Mouse (Mus musculus): ENCODE results near the gene Ctnnbip1. TPM values are rescaled to one million over a fixed set of nuclear protein-coding genes. Genes with fewer than 3 reads are reported as not detected.

Ctnnbip1 gene
- polyA plus RNA-seq, 1 experiment: 4.7 TPM

GRCm38 (mm10) chr4:149600130-149600529 is 82.1 kb downstream of the Ctnnbip1 start:
- H3K36me3 ChIP-seq (ENCODE audit: control insufficient read depth, insufficient read depth, low read length): no peaks in the 10 kb centered on the region
- no peaks in the 10 kb centered on the region for H3K4me1 ChIP-seq (ENCODE audit: control insufficient read depth, insufficient read depth, low read length)
- TF ChIP-seq CTCF (IDR thresholded peaks at IDR 0.05; ENCODE audit: control insufficient read depth, insufficient read depth, insufficient replicate concordance, low read depth, low read length): no peak
- TF ChIP-seq POLR2A (IDR thresholded peaks at IDR 0.05; ENCODE audit: control insufficient read depth, low read depth, low read length): no peak
- no peak overlapping the region for H3K4me3 ChIP-seq (ENCODE audit: control insufficient read depth, low read depth, low read length)
- no peak overlapping the region for H3K27ac ChIP-seq (ENCODE audit: control insufficient read depth, insufficient read depth, low read depth, low read length)
- H3K27me3 ChIP-seq (ENCODE audit: control insufficient read depth, insufficient read depth, low read length): no peaks in the 10 kb centered on the region

- H3K27ac ChIP-seq (ENCODE audit: control insufficient read depth, insufficient read depth, low read depth, low read length): no peak overlapping the region
- no peaks in the 10 kb centered on the region for H3K4me1 ChIP-seq (ENCODE audit: control insufficient read depth, insufficient read depth, low read length)
- TF ChIP-seq CTCF (IDR thresholded peaks at IDR 0.05; ENCODE audit: control insufficient read depth, insufficient read depth, insufficient replicate concordance, low read depth, low read length): no peak
- TF ChIP-seq POLR2A (IDR thresholded peaks at IDR 0.05; ENCODE audit: control insufficient read depth, low read depth, low read length): no peak
- no peak overlapping the region for H3K4me3 ChIP-seq (ENCODE audit: control insufficient read depth, low read depth, low read length)
- H3K27me3 ChIP-seq (ENCODE audit: control insufficient read depth, insufficient read depth, low read length): no peaks in the 10 kb centered on the region
- no peaks in the 10 kb centered on the region for H3K36me3 ChIP-seq (ENCODE audit: control insufficient read depth, insufficient read depth, low read length)
Measured at GRCm38 (mm10) chr4:149601484-149601883, 83.4 kb downstream of the Ctnnbip1 start.

- Histone ChIP-seq H3K36me3 (ENCODE audit: control insufficient read depth, insufficient read depth, low read length) (no peaks in the 10 kb centered on the region), H3K4me3 (ENCODE audit: control insufficient read depth, low read depth, low read length) (no peak overlapping the region), H3K27me3 (ENCODE audit: control insufficient read depth, insufficient read depth, low read length) (no peaks in the 10 kb centered on the region), H3K27ac (ENCODE audit: control insufficient read depth, insufficient read depth, low read depth, low read length) (no peak overlapping the region), H3K4me1 (ENCODE audit: control insufficient read depth, insufficient read depth, low read length) (no peaks in the 10 kb centered on the region)
- no peak for TF ChIP-seq CTCF (IDR thresholded peaks at IDR 0.05; ENCODE audit: control insufficient read depth, insufficient read depth, insufficient replicate concordance, low read depth, low read length)
- no peak for TF ChIP-seq POLR2A (IDR thresholded peaks at IDR 0.05; ENCODE audit: control insufficient read depth, low read depth, low read length)
Measured at GRCm38 (mm10) chr4:149602236-149602635, 84.2 kb downstream of the Ctnnbip1 start.

GRCm38 (mm10) chr4:149603860-149604259 is 85.8 kb downstream of the Ctnnbip1 start:
- TF ChIP-seq CTCF (IDR thresholded peaks at IDR 0.05; ENCODE audit: control insufficient read depth, insufficient read depth, insufficient replicate concordance, low read depth, low read length): no peak
- no peak for TF ChIP-seq POLR2A (IDR thresholded peaks at IDR 0.05; ENCODE audit: control insufficient read depth, low read depth, low read length)
- Histone ChIP-seq H3K36me3 (ENCODE audit: control insufficient read depth, insufficient read depth, low read length) (no peaks in the 10 kb centered on the region), H3K27ac (ENCODE audit: control insufficient read depth, insufficient read depth, low read depth, low read length) (no peak overlapping the region), H3K4me3 (ENCODE audit: control insufficient read depth, low read depth, low read length) (no peak overlapping the region), H3K4me1 (ENCODE audit: control insufficient read depth, insufficient read depth, low read length) (no peaks in the 10 kb centered on the region), H3K27me3 (ENCODE audit: control insufficient read depth, insufficient read depth, low read length) (no peaks in the 10 kb centered on the region)

- Histone ChIP-seq H3K4me1 (ENCODE audit: control insufficient read depth, insufficient read depth, low read length) (no peaks in the 10 kb centered on the region), H3K4me3 (ENCODE audit: control insufficient read depth, low read depth, low read length) (no peak overlapping the region), H3K27me3 (ENCODE audit: control insufficient read depth, insufficient read depth, low read length) (no peaks in the 10 kb centered on the region), H3K36me3 (ENCODE audit: control insufficient read depth, insufficient read depth, low read length) (no peaks in the 10 kb centered on the region), H3K27ac (ENCODE audit: control insufficient read depth, insufficient read depth, low read depth, low read length) (no peak overlapping the region)
- peak; percentile 67; the same call in 1 of the 2 replicates for TF ChIP-seq CTCF (IDR thresholded peaks at IDR 0.05; ENCODE audit: control insufficient read depth, insufficient read depth, insufficient replicate concordance, low read depth, low read length)
- no peak for TF ChIP-seq POLR2A (IDR thresholded peaks at IDR 0.05; ENCODE audit: control insufficient read depth, low read depth, low read length)
Measured at GRCm38 (mm10) chr4:149604518-149604917, 86.5 kb downstream of the Ctnnbip1 start.

GRCm38 (mm10) chr4:149606056-149606455 is 88.0 kb downstream of the Ctnnbip1 start:
- H3K36me3 ChIP-seq (ENCODE audit: control insufficient read depth, insufficient read depth, low read length): no peaks in the 10 kb centered on the region
- no peak for TF ChIP-seq POLR2A (IDR thresholded peaks at IDR 0.05; ENCODE audit: control insufficient read depth, low read depth, low read length)
- no peak for TF ChIP-seq CTCF (IDR thresholded peaks at IDR 0.05; ENCODE audit: control insufficient read depth, insufficient read depth, insufficient replicate concordance, low read depth, low read length)
- H3K27me3 ChIP-seq (ENCODE audit: control insufficient read depth, insufficient read depth, low read length): no peaks in the 10 kb centered on the region
- H3K4me3 ChIP-seq (ENCODE audit: control insufficient read depth, low read depth, low read length): no peak overlapping the region
- no peaks in the 10 kb centered on the region for H3K4me1 ChIP-seq (ENCODE audit: control insufficient read depth, insufficient read depth, low read length)
- H3K27ac ChIP-seq (ENCODE audit: control insufficient read depth, insufficient read depth, low read depth, low read length): no peak overlapping the region

GRCm38 (mm10) chr4:149606766-149607358 is 88.8 kb downstream of the Ctnnbip1 start:
- no peak overlapping the region for H3K27ac ChIP-seq (ENCODE audit: control insufficient read depth, insufficient read depth, low read depth, low read length)
- no peaks in the 10 kb centered on the region for H3K27me3 ChIP-seq (ENCODE audit: control insufficient read depth, insufficient read depth, low read length)
- H3K4me3 ChIP-seq (ENCODE audit: control insufficient read depth, low read depth, low read length): no peak overlapping the region

More at GRCm38 (mm10) chr4:149606766-149607358, 88.8 kb downstream of the Ctnnbip1 start:
- Histone ChIP-seq H3K4me1 (ENCODE audit: control insufficient read depth, insufficient read depth, low read length) (no peaks in the 10 kb centered on the region), H3K36me3 (ENCODE audit: control insufficient read depth, insufficient read depth, low read length) (no peaks in the 10 kb centered on the region)
- TF ChIP-seq POLR2A (IDR thresholded peaks at IDR 0.05; ENCODE audit: control insufficient read depth, low read depth, low read length) (no peak), CTCF (IDR thresholded peaks at IDR 0.05; ENCODE audit: control insufficient read depth, insufficient read depth, insufficient replicate concordance, low read depth, low read length) (no peak)
